Comparison of ENCODE assay signal across 10 mouse cellular contexts in the genomic region with DNA sequence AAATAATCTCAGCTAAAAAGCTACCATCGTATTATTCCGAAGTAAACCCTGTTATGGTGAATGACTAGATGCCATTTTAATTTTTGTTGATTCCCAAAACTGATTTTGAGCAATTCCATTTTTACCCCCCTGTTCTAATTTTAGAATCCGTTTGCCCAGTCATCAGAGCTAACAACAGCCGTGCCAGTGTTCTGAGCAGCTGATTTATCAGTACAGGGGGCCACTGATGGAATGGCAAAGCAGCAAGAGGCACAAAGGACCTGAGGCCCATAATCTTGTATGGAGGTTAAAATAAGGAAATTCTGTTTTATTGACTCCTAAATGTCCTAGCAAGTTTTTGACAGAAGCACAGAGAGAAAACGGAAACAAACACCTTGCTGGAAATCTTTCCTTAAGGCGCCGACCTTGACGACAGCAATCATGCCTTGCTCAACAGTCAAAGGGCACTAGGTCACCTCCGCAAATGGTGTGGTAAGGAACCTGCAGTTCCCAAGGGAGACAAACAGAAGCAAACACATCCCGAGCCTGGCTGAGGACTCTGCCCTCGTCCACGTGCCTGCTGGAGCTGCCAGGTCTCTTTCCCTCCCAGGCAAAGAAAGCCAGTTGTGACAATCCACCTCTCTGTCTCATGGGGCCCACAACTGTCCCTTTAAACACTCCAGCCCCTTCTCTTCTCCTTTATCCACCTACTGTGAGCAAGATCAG. TPM values are rescaled to one million over a fixed set of nuclear protein-coding genes. Genes with fewer than 3 reads are reported as not detected.
DNase-seq lines count a peak whose midpoint lies in the region; ATAC-seq lines count a peak whose summit lies in the region.
"Had no signal": no experiment of that assay in that cellular context is flagged by ENCODE, and none has a peak within 500 bp of the region (broad histone marks: within the 10 kb centered on the region; RNA-seq: fewer than 3 reads in every experiment).

No protein-coding gene starts in this region.

- no peak for ATAC-seq in erythroid progenitor cell, adult 5-6 weeks (replicated peaks; ENCODE audit: low FRiP score, poor library complexity, severe bottlenecking)
- ATAC-seq: hindbrain, postnatal 0 days had no signal

- intact Hi-C loops in heart, postnatal 10 days (cut with DNase I) = no loop called here

- peak; percentile 53 to 63 for DNase-seq in adrenal gland, adult (ENCODE audit: inconsistent age in 2 of 2, low spot score in 1 of 2)
- DNase-seq in adrenal gland, postnatal 4 days (ENCODE audit: low spot score in 2 of 2) = no peak
- DNase-seq in heart, adult 11 months = peak; percentile 96
- peak; percentile 71 to 76 for DNase-seq in heart, postnatal 10 days
- peak; percentile 78 to 92 for DNase-seq in kidney, postnatal 25 days
- DNase-seq in B cell, adult 2 months = no peak
- DNase-seq in right cerebral cortex, adult 2 months (ENCODE audit: low spot score in 2 of 2) = no peak
- DNase-seq: thymus, postnatal 4 days had no signal

RNA-seq across cellular contexts. Expression of gene Tmem252, which starts 9.4 kb away (rescaled TPM):
- total RNA-seq in adrenal gland, postnatal 4 days (2021) = under 1 TPM; 0.25 to 0.50 TPM
- under 1 TPM; 0.07 to 0.12 TPM for total RNA-seq in heart, postnatal 10 days (2021)
- total RNA-seq in erythroid progenitor cell, adult 5-6 weeks (2015; ENCODE audit: low replicate concordance) = not detected in 2 replicates
- total RNA-seq in erythroid progenitor cell, adult 5-6 weeks (2017; ENCODE audit: low replicate concordance) = not detected in 2 replicates

Comparison
In these comparisons a context has a peak if more than half of its experiments do, and no peak if none do; other contexts are left out.
1. DNase-seq: peak in adrenal gland, adult (2 of 2), heart, adult 11 months (single experiment), heart, postnatal 10 days (2 of 2) and kidney, postnatal 25 days (2 of 2); none in adrenal gland, postnatal 4 days (0 of 2), B cell, adult 2 months (0 of 2) and right cerebral cortex, adult 2 months (0 of 2).